Mouse (Mus musculus) megakaryocyte, embryonic 14.5 days (primary cell): Measurements from ENCODE around the gene Oas1d.
"Not testable (repeated sequence)": the region's sequence is repeated elsewhere in the genome, so short reads cannot be mapped to it uniquely, and the experiment has no call there.

Source experiments
- FLI1 ChIP-seq: IDR thresholded peaks from 2 replicates; pipeline ENCODE4 v1.6.1; 2012; ENCODE audit warnings: low read length, inconsistent platforms, mixed read lengths
- GATA1 ChIP-seq: IDR thresholded peaks from 3 replicates; pipeline ENCODE4 v1.6.1; 2012; ENCODE audit warnings: mixed read lengths, low read length, inconsistent platforms, borderline replicate concordance

DNA sequence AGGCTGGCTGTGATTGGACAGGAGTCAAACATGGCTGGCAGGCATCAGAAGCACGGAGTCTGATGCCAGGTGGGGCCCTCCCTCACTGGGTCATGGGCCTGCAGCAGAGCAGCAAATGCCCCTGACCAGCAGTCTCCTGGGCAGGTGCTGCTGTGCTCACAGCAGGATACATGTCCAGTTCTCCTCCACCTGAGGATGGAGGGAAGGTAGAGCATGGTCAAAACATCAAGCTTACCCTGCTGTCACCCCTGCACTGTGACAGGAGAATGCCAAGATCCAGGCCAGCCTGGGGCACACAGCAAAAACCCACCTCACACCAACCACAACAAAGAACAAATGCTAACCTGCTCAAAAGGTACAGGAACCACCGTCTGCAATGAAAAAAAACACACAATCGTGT is 37.5 kb upstream of the Oas1d start:
- not testable (repeated sequence) for TF ChIP-seq FLI1, GATA1
